Mouse (Mus musculus) layer of hippocampus, postnatal 25 days (tissue): ENCODE results near the gene Tfap4. TPM values are rescaled to one million over a fixed set of nuclear protein-coding genes. Genes with fewer than 3 reads are reported as not detected.

Source experiments
- total RNA-seq, 2 experiments: library from RNA; stranded (reverse); gene quantifications; 2 replicates each; pipeline ENCODE4 v1.2.3; 2021

The Tfap4 gene
- total RNA-seq, 2 experiments from 2014 or later = 4.4 to 5.0 TPM

Other genes with a start within 250 kb of the Tfap4 start
- 10 to 100 TPM; 92.5 to 98.5 TPM for gene Adcy9, start 139.4 kb downstream of the Tfap4 start, total RNA-seq
- 10 to 100 TPM; 13.9 to 16.7 TPM for gene Srl, start 18.0 kb downstream of the Tfap4 start, total RNA-seq
- 10 to 100 TPM; 15.4 to 16.2 TPM for gene Glis2, start 34.9 kb upstream of the Tfap4 start, total RNA-seq
- 10 to 100 TPM; 76.3 to 82.6 TPM for gene Pam16, start 65.1 kb upstream of the Tfap4 start, total RNA-seq
- 1 to 10 TPM; 6.0 TPM for gene Vasn, start 80.1 kb upstream of the Tfap4 start, total RNA-seq
- gene Dnaja3, start 80.1 kb upstream of the Tfap4 start, total RNA-seq = 10 to 100 TPM; 62.5 to 71.8 TPM
- 10 to 100 TPM; 78.6 to 96.5 TPM for gene Coro7, start 119.9 kb upstream of the Tfap4 start, total RNA-seq
- gene Nmral1, start 159.5 kb upstream of the Tfap4 start, total RNA-seq = 10 to 100 TPM; 16.0 to 17.7 TPM
- gene Hmox2, start 166.5 kb upstream of the Tfap4 start, total RNA-seq = 10 to 100 TPM; 87.7 to 98.0 TPM
- 100 to 1,000 TPM; 237 to 239 TPM for gene Cdip1, start 230.4 kb upstream of the Tfap4 start, total RNA-seq